Mouse (Mus musculus) gastrocnemius, postnatal 10 days (tissue): ENCODE results near the gene Bpifb9a. TPM values are rescaled to one million over a fixed set of nuclear protein-coding genes. Genes with fewer than 3 reads are reported as not detected.
"Not testable (repeated sequence)": the region's sequence is repeated elsewhere in the genome, so short reads cannot be mapped to it uniquely, and the experiment has no call there.

Experiments
- DNase-seq: peaks from one replicate; pipeline ENCODE4 v3.0.0; 2021; ENCODE audit warnings: mixed read lengths
- total RNA-seq, 2 experiments: library from RNA; stranded (reverse); gene quantifications; 2 replicates each; pipeline ENCODE4 v1.2.3; 2021

The Bpifb9a gene
- total RNA-seq, 2 experiments from 2014 or later, result not detected

DNA sequence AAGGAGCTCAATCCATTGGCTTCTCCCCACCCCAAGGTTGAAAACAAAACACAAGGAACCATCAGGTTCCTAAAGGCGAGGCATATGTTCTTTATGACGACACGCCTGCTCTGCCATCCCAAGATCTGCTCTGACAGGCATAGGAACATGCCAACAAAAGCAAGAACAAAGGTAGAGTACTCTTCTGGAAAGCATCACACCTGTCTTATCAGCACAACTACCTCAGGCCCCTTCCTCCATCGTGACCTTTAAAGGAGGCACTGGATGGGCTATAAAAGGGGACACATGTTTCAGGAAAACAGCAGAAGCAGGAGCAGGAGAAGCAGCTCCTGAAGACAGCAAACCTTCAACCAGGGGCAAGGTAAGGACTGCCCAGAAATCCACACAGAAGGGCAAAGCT lies 49.3 kb downstream of the Bpifb9a start, which contains the start of gene Bpifb9b:
TSS of gene Bpifb9b (plus strand) at position 301 of the 400 bp plus-strand sequence.
- not testable (repeated sequence) for DNase-seq

DNA sequence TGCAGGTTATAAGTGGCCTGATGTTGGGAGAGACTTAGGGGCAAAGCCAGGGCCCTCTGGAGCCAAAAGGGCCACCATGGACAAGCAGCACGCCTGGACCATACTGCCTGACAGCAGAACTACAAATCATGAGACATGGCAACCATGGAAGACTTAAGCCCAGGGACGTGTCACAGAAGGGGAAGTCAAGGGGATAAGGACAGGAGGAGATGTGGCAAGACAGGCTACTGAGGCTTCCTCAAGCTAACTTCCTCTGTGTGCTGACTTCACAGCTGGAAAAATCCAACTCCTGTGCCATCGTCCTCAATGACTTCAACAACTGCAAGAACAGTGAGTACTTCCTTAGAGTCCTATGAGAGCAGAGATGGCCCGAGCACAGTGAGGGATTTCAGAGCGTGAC lies 56.1 kb downstream of the Bpifb9a start:
- not testable (repeated sequence) for DNase-seq

Other genes starting within 250 kb of the Bpifb9a start
- gene Bpifa2, start 249.6 kb upstream of the Bpifb9a start, total RNA-seq, result not detected
- not detected for gene Bpifa3, start 127.5 kb upstream of the Bpifb9a start, total RNA-seq
- not detected for gene Bpifa1, start 115.0 kb upstream of the Bpifb9a start, total RNA-seq
- not detected for gene Bpifa5, start 95.2 kb upstream of the Bpifb9a start, total RNA-seq
- gene Bpifb1, start 67.0 kb upstream of the Bpifb9a start, total RNA-seq, result not detected
- gene Bpifb5, start 34.1 kb upstream of the Bpifb9a start, total RNA-seq, result not detected
- not detected for gene Bpifb9b, start 49.4 kb downstream of the Bpifb9a start, total RNA-seq
- 1 to 10 TPM; 8.2 to 9.7 TPM for gene Cdk5rap1, start 115.2 kb downstream of the Bpifb9a start, total RNA-seq
- 100 to 1,000 TPM in 1 of 2 experiments, 10 to 100 TPM in 1; 95.6 to 128 TPM for gene Snta1, start 150.2 kb downstream of the Bpifb9a start, total RNA-seq
- gene Cbfa2t2, start 178.6 kb downstream of the Bpifb9a start, total RNA-seq, result 10 to 100 TPM; 18.4 to 21.6 TPM